Mouse (Mus musculus) ZHBTc4 (cell line): ENCODE results near the gene Olfr18.

Experiments used
- DNase-seq: peaks from one replicate; pipeline ENCODE4 v3.0.0-alpha.2; 2011; ENCODE audit warnings: low read depth, low spot score

Gene Olfr18

DNA sequence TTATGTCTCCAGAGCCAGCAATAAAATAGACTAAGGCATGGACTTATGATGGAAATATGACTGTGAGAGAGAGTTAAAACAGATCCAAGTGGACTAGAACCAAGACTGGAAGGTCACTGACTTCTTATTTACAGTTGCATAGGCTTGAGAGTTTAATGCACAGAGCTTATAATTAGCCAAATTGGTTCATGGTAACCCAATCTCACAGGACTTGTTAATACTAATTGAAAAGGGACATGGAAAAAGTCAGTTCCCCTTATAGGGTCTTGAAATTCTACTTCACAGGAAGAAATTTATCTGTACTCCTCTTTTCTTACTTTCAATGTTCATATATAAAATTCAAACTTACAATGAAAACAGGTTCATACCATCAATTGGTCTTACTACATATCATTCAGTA is at the start of gene Olfr18:
TSS of gene Olfr18 (minus strand) at position 101 of the 400 bp plus-strand sequence.
- no peak for DNase-seq

DNA sequence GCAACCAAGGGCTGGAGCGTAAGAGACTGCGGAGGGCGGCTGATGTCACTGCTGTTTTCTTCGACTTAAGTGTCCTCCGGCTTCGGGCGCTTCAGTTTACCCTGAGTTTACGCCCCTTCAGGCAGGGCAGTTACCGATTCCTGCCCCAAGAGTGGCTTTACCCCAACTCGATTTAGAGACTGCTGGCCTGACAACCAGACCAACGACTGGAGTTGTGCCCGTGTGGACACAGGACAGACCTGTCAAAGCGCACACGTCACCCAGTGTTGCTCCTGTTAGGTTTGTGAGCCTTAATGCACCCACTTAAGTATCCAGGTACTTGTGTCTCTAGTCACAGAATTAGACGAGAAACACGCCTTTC is 49.4 kb upstream of the Olfr18 start:
- no peak for DNase-seq

DNA sequence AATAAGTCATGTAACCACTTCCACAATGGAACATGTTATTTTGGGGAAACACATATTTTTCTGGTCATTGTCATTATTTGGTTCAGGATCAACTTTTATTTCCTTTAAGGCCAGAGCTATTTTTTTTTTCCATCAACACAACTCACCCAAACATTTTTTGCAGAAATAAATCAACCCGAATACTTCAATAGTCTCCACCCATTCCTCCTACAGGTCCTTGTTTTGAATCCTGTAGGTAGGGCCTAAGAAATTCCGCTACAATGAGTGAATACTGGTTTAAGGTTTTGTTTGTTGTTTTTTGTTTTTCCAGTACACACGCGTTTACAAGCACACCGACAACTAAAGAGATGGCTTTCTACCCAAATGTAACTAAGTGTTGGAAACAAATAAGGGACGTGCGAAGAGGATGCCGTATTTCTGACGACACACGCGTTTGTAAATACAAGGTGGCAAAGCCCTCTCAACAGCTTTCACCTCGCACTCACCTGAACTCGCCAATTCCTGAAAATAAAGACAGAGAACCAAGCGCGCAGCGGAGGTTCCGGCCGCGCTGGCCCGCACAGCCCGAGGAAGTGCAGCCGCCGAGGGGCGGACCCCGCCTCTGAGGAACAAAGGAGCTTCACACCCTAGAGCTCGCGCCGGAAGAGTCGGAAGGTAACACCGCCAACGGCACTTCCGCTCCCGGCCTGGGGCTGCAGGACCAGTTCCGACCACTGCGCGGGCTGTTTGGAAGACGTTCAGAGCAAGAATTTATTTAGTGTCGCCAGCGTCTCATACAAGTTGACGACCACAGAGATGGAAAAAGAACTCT is 48.8 kb upstream of the Olfr18 start, which contains the start of gene Zfp560:
TSS of gene Zfp560 (minus strand) at position 646 of the 811 bp plus-strand sequence.
- peak; percentile 97 for DNase-seq

DNA sequence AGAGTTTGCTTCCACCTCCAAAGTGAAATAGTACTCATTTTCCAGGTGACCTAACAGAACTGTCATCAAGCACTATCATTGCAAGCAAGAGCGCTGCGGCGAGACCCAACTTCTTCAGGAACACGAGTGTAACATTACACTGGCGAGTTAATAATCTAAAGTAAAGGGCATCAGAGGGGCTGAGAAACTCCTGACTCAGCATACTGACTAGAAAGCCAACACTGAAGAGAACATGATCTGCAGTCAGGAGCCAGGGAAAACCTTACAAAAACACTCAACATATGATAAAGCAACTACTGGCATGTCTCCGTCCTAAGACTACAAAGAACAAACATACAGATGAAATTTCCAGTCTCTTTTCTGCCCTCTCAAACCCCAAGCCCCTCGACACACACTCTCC is 47.8 kb upstream of the Olfr18 start:
- no peak for DNase-seq

DNA sequence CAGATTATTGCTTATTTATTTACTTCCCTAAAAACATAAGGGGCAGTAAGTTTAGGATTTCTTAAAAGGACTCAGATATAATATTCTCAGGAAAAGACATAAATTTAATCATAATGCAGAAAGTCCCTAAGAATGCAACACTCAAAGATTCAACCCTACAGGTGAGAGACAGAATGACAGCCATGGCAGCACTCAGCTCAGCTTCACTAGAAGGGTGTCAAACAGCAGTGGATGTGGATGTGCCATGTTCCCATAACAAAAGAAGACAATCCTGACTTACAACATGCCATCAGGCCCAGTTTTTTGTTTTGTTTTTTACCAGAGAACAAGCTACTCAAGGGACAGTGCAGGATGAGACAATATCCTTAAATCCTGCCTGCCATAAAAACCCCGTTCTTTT is 38.8 kb upstream of the Olfr18 start:
- DNase-seq, result peak; percentile 53

DNA sequence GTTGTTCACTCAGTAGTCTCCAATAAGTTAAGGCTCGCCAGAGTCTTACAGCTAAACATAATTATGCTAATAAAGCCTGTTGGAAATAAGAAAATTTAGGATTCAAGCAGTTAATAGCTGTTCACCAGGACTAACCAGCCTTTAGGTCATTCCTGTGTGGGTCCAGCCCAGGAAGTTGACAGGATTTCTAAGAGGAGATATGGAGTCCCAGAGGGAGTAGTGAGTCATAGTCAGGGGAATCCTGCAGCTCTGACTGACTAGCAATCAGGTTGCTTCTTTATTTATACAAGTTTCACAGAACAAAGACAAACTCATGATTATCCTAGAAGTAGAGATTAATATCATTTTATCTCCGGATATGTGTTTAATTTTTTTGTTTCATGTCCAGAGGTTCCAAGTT is 31.4 kb upstream of the Olfr18 start:
- DNase-seq, result no peak

DNA sequence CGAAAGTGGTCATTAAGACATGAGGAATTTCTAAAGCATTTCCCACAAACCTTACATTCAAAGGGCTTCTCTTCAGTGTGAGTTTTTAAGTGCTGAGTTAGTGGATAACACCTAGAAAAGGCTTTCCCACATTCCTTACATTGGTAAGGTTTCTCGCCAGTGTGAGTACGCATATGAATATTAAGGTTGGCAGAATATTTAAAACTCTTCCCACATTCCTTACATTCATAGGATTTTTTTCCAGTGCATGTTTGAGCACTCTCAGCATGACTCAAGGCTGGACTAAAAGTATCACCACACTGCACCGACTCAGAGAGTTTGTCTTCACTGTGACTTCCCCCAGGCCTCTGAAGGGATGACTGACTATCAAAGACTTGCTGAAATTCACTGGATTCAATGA is 12.6 kb upstream of the Olfr18 start:
- peak; percentile 56 for DNase-seq

DNA sequence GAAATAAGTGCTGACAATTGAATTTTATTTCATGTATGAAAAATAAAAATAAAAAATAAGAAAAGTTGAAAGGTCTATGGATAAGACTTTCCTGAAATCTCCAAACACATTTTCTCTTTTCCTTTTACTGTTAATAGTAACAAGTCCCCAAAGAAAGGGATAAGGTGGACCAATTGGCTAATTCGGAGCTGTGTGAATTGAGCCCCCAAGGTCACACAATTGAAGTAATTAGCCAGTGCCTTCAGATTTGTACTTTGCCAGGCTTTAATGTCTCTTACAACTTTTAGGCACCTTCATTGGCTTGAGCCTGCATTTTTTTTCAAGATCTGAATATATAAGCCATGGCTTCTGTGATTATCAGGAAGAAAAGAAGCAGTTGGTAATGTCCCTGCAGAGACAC is 37.7 kb downstream of the Olfr18 start, which contains the start of gene Olfr873:
TSS of gene Olfr873 (plus strand) at position 301 of the 400 bp plus-strand sequence.
- no peak for DNase-seq

DNA sequence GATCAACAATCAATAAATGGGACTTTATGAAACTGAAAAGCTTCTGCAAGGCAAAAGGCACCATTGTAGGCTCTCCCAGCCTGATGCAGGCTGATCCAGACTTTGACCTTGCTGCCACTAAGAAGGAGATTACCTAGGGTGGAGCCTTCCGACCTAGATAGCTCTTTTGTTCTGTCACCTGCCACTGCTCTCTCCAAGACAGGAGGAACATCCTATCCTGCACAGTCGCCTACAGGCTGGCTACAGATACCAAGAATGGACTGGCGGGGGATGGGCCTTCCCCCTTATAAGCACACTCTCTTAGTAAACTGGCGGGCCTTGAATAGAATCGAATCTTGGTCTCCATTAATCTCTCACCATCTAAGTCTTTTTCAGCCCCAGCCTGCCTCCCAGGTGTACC is 40.3 kb downstream of the Olfr18 start:
- DNase-seq, result peak; percentile 77

DNA sequence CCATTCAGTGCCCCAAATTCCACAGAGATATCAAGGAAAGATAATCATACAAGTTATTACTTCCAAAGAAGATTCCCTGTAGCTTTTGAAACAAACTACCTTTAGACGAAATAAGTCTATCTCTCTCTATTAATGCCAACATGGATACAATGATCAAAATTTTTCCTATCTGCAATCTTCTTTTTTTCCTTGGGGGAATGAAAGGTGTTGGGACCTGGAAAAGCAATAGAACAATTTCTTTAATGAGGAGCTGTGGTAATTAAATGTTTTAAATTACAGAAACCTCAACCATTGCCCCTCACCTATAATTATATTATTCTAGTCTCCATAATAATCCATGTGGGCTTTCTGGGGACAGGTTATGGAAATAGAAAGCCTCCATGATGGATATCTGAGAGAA is 53.8 kb downstream of the Olfr18 start, which contains the start of gene Olfr39:
TSS of gene Olfr39 (plus strand) at position 301 of the 400 bp plus-strand sequence.
- no peak for DNase-seq
